Mouse (Mus musculus) right cerebral cortex, adult 2 months (tissue): ENCODE data around the gene Kiss1.
"Not testable (repeated sequence)": the region's sequence is repeated elsewhere in the genome, so short reads cannot be mapped to it uniquely, and the experiment has no call there.

Experiments
- DNase-seq, 2 experiments: peaks; one replicate each; pipeline ENCODE4 v3.0.0; 2021 to 2022; ENCODE audit warnings: low spot score in 2 of 2

Kiss1 gene

GRCm38 (mm10) chr1:133317149-133317548 lies 4.5 kb upstream of the Kiss1 start:
- no peak for DNase-seq

GRCm38 (mm10) chr1:133323333-133323732 lies 1.7 kb downstream of the Kiss1 start:
- DNase-seq = no peak

- DNase-seq = no peak
Measured at GRCm38 (mm10) chr1:133325951-133326350, 4.3 kb downstream of the Kiss1 start.

- no peak for DNase-seq
Measured at GRCm38 (mm10) chr1:133327094-133327493, 5.4 kb downstream of the Kiss1 start.

- no peak for DNase-seq
Measured at GRCm38 (mm10) chr1:133328299-133328795, 6.7 kb downstream of the Kiss1 start.

GRCm38 (mm10) chr1:133328896-133329637 lies 7.4 kb downstream of the Kiss1 start:
- no peak for DNase-seq

- no peak for DNase-seq
Measured at GRCm38 (mm10) chr1:133329638-133329964, 7.9 kb downstream of the Kiss1 start.

GRCm38 (mm10) chr1:133331142-133331541 lies 9.5 kb downstream of the Kiss1 start:
- no peak for DNase-seq

- DNase-seq = no peak
Measured at GRCm38 (mm10) chr1:133332656-133333430, 11.2 kb downstream of the Kiss1 start.

GRCm38 (mm10) chr1:133333937-133334336 lies 12.3 kb downstream of the Kiss1 start:
- DNase-seq = no peak

GRCm38 (mm10) chr1:133340403-133340802 lies 18.7 kb downstream of the Kiss1 start:
- not testable (repeated sequence) for DNase-seq

GRCm38 (mm10) chr1:133344357-133344756 lies 22.7 kb downstream of the Kiss1 start:
- DNase-seq = no peak

- no peak for DNase-seq
Measured at GRCm38 (mm10) chr1:133346531-133346930, 24.9 kb downstream of the Kiss1 start.

- DNase-seq = no peak
Measured at GRCm38 (mm10) chr1:133347226-133347625, 25.6 kb downstream of the Kiss1 start.

GRCm38 (mm10) chr1:133347693-133348520 lies 26.2 kb downstream of the Kiss1 start:
- DNase-seq = no peak

- DNase-seq = no peak
Measured at GRCm38 (mm10) chr1:133350210-133350609, 28.5 kb downstream of the Kiss1 start, which contains the start of gene Ren1. TSS of gene Ren1 (plus strand) at chr1:133350510.

GRCm38 (mm10) chr1:133351762-133352161 lies 30.1 kb downstream of the Kiss1 start:
- no peak for DNase-seq

- peak; percentile 90 for DNase-seq
Measured at GRCm38 (mm10) chr1:133353371-133353809, 31.7 kb downstream of the Kiss1 start.

- DNase-seq = no peak
Measured at GRCm38 (mm10) chr1:133355469-133355868, 33.8 kb downstream of the Kiss1 start.

GRCm38 (mm10) chr1:133355912-133356311 lies 34.2 kb downstream of the Kiss1 start:
- DNase-seq = no peak

GRCm38 (mm10) chr1:133356330-133356729 lies 34.7 kb downstream of the Kiss1 start:
- no peak for DNase-seq

- DNase-seq = no peak
Measured at GRCm38 (mm10) chr1:133361006-133361405, 39.3 kb downstream of the Kiss1 start.
